Mouse (Mus musculus) heart, postnatal 25 days (tissue): ENCODE results near the gene Ptprg. TPM values are rescaled to one million over a fixed set of nuclear protein-coding genes. Genes with fewer than 3 reads are reported as not detected.

Experiments
- DNase-seq: peaks from one replicate; pipeline ENCODE4 v3.0.0; 2022; ENCODE audit warnings: low spot score
- intact Hi-C: fragments of 180-260 bp; cut with DNase I; formaldehyde crosslinking; loops from one replicate; pipeline ENCODE4 v1.15.1; 2025
- total RNA-seq, 2 experiments: library from RNA; stranded (reverse); gene quantifications; 2 replicates each; pipeline ENCODE4 v1.2.3; 2021

The Ptprg gene
- total RNA-seq, 2 experiments from 2014 or later, result 58.0 to 62.3 TPM

DNA sequence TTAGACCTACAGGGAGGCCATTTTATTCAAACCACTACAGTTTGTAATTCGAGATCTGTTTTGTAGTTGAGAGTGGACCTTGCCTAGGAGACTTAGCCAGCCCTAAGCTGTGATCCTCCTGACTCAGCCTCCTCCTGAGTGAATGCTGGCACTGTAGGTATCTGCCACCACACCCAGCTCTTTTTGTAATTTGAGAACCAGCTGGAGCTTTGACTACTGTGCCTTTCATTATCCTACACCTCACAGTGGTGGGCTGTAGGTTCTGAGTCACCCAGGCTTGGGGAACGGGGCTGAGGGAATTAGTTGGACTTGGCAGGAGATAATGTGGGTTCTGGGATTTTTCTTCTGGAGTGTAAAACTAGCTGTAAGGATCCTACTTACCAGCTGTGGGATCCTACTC is 9.5 kb downstream of the Ptprg start:
- DNase-seq, result no peak

DNA sequence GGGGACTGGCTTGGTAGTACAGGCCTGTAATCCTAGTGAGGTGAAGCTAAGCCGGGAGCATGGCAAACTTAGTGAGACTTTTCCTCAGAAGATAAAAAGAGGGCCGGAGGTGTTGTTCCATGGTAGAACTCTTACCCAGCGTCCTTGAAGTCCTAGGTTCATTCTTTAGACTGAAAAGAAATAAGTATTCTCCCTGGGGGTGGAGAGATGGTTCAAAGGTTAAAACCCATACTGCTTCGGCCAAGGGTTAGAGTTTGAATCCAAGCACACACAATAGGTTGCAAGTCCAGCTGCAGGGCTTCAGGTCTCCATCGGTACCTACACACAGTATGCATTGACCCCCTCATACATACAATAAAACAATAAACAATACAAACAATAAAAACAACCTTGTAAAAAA is 10.3 kb downstream of the Ptprg start:
- no peak for DNase-seq
- intact Hi-C loops, result no loop called here

More for the DNA sequence above, 9.5 kb downstream of the Ptprg start:
- intact Hi-C loops, result no loop called here

DNA sequence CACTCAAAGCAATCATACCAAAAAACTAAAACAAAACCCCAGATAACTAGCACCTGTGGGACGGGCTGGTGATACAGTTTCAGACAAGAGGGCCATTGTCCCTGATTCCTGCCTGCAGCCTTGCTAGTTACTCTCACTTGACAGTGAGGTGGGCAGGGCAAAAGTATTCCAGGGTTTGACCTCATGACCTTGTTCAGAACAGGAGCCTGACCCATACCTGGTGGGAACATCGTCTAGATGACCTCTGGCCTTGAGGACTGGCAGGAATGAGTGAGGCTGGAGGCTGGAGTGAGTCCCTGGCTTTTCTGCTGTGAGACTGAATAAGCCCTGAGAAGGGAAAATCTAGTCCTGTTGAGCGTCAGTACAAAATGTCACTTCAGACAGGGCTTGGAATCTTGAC is 11.1 kb downstream of the Ptprg start:
- intact Hi-C loops, result no loop called here
- no peak for DNase-seq

DNA sequence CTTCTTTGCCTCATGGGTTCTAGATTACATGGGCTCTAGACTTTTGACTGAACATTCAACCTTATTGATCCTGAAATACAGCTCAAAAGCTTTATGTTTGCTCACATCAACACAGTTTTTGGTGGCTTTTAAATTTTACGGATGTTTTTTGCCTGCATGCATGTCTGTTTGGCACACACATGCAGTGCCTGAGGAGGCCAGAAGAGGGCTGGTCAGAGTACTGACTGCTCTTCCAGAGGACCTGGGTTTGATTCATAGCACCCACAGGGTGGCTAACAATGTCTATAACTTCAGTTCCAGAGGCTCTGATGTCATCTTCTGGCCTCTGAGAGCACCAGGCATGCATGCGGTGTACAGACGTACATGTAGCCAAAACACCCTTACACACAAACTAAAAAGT is 12.0 kb downstream of the Ptprg start:
- no peak for DNase-seq

DNA sequence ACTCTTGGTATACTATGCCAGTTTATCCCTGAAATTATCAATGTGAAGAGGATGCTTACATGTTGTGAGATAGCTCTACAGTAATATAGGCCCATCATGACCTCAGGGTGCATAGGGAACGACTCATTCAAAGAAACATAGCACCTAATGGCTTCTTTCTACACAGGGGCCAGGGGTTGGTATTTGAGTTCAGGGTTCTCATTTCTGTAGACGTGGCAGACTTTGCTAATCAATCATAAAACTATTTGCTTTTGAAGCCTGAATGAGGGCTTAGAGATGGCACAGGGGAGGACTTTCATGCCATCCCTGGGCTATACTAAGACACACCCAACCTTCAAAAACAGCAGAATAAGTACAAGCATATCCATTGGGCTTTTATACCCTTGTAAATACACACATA is 16.4 kb downstream of the Ptprg start:
- no peak for DNase-seq
- intact Hi-C loops, result no loop called here

More for the DNA sequence above, 12.0 kb downstream of the Ptprg start:
- intact Hi-C loops, result no loop called here

DNA sequence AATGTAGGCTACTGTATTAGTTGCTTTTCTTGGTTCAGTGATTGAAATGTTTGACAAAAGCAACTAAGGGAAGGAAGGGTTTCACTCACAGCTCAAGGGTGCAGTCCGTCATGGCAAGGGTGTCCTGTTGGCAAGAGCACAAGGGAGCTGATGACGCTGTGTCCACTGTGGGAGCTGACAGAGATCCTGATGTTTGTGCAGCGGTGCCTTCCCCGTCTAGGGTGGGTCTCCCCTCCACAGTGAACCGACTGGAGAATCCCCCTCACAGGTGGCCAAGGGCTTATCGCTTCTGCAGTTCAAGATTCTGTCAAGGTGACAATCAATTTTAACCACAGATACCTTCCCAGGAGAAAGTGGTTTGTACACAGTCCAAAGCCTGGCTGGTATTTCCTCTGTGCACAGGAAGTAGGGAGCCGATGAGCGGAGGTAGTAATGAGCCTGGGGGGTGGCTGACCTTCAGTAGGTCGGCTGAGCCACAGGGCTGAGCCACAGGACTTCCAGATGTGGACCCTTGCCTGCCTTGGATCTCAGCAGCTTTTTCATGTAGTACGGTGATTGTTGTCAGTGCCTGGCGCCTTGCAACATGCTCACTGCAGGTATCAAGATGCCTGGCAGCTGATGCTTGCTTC is 18.5 kb downstream of the Ptprg start:
- intact Hi-C loops, result no loop called here
- no peak for DNase-seq

DNA sequence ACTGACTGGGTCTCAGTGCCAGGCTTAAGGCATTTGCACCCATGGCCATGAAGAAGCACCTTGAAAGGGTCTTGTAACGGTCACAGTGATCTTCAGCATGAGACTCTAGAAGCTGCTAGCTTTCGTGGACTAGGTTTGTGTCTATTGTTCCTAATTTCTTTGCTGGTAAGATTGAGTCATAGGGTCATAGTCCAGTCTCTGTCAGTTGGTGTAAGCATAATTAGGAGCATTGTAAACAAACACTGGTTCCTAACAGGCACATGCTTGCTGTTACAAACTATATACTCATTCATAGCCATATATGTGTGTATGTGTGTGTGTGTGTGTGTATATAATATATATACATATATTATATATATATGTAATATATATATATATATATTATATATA is 19.1 kb downstream of the Ptprg start:
- DNase-seq, result no peak
- intact Hi-C loops, result no loop called here

DNA sequence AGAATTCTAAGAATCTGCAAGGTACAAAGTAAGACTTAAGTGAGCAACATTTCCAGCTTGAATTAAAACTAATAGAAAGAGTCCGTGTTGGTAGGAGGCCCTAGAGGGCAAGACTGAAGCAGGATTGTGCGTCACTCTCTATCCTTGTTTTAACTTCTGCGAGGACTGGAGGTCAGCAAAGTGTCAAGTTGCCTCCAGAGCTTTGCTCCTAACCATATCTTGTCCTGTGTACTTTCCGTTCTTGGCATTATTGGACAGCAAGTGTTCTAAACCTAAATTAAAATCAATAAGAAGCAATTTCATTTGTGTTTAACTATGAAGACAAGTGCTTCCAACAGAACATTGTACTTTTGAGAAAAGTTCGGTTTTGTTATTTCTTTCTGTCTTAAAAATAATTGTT is 20.4 kb downstream of the Ptprg start:
- intact Hi-C loops, result loop anchor here (2.0 kb wide), 1 partner anchor 13 kb away; no protein-coding TSS in a partner anchor
- no peak for DNase-seq

DNA sequence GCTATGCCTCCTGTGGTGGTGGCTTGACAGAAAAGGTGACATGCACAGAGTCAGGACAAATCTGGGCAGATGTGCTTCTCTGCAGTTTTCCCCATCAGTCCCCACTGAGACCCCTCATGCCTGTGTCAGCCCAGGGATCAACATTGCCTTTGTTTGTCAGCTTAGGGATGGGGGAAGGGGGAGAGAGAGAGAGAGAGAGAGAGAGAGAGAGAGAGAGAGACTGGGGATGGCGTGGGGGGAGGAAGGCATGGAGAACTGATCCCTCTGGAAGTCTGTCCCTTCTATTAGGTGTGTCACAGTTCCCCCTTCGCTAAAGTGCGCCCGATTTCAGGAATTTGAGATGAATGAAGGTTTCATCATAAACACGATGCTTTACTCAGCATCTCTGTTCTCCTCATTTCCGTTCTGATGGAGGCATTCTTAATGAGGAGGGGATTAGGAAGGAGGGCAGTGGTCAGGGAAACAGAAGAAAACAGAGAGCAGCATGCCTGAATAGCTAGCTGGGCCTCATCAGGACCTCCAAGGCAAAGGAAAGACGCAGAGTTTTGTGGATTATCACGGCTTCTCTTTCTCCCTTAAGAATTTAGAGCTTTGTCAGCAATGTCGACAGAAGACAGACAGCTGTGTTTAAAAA is 24.1 kb downstream of the Ptprg start:
- intact Hi-C loops, result loop anchor here (5.0 kb wide), 1 partner anchor 40 kb away; no protein-coding TSS in a partner anchor
- no peak for DNase-seq

DNA sequence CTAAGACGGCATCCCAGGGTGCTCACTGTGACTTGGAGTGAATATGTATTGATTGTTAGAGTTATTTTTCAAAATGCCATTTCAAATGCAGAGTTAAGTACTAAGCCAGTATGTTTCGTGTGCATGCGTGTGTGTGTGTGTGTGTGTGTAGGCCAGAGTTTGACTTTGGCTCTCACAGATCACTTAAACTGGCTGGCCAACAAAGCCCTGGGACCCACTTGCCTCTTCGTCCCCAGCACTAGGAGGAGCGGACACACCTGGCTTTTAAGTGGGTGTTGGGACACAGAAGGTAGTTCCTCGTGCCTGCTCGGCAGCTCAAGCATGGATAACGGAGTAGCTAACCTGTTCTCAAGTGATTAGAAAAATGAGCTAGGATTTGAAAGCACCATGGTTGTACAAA is 24.6 kb downstream of the Ptprg start:
- intact Hi-C loops, result loop anchor here (5.0 kb wide), 1 partner anchor 39 kb away; no protein-coding TSS in a partner anchor
- no peak for DNase-seq

DNA sequence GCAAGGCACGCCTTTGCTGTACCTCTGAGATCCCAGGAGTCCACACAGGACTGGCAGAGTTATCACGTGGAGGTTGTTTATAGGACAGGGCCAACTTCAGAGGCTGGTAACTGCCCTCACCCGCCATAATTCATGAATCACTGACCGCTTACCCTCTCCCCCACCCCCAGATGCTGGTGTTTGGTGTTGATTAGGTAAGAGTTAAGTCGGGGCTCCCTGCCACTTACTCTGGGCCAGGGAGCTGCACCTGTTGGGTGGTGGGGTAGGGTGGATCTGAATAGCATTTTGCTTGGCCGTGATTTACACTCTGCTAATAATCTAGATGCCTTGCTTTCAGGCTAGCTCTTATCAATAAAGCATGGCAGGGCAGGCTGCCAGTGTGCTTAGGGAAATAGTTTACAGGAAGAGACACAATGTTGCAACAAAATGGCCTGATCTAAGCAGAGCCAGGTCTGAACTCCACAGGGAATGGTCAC is 25.2 kb downstream of the Ptprg start:
- intact Hi-C loops, result loop anchor here (5.0 kb wide), 1 partner anchor 39 kb away; no protein-coding TSS in a partner anchor
- DNase-seq, result peak; percentile 12

DNA sequence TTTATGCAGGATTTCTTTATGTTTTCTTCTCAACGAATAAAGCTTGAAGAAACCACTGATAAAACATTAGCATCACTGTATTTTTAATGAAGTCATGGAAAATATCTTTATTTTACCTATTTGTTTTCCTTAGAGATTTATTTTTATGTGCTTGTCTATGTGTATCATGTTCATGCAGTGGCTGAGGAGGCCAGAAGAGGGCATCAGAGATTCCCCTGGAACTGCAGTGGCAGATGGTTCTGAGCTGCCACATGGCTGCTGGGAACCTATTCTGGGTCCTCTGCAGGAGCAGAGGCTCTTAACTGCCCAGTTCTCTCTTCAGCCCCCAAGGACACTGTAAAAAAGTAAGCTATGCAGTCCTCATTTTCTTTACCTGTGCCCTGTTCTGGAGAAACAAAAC is 26.6 kb downstream of the Ptprg start:
- DNase-seq, result no peak
- intact Hi-C loops, result loop anchor here (5.0 kb wide), 1 partner anchor 37 kb away; no protein-coding TSS in a partner anchor

DNA sequence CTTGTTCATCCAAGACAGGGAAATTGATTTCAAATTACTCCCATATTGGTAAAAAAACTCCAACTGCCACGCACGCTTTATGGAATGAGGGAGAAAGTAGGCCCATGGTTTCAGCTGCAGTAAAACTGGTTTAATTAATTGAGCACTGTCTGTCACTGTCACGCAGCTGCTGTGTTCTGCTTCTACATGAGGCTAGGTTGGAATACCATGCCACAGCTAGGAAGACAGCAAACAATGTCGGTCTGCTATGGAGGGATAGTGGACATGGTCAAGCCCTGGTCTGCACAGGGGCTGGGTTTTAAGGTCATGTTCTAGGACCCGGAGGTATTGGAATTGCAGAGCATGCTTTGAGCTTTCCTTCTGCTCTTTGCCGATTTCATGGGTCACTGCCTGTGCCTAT is 30.9 kb downstream of the Ptprg start:
- intact Hi-C loops, result no loop called here
- DNase-seq, result no peak

DNA sequence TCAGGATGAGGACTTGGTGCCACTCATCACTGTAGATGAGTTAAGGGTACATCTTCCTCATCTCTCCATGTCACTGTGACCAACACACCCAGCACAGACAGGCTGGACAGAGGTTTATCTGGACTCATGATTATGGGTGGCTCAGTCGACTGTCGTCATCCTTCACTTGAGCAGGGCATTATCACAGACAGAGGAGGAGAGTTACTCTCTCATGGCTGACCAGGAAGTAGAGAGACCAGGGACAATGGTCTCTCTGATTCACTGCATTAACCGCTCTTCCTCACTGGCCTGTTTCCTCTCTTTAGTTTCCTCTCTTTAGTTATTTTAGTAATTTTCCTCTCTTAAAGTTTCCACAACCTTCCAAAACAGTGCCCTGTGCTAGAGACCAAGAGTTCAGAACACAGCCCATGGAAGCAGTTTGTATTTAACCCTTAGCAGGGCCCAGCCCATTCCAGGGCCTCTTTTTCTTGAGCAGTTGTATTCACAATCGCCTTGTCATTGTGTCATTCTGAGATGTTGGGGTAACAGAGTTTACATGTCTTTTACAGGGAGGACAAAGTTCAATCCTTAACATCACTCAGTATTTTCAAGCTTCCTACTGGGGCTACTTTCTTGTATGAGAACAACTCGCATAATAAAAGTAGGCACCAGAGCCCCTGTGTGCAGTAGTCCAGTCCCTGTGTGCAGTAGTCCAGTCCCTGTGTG is 31.7 kb downstream of the Ptprg start:
- intact Hi-C loops, result no loop called here
- DNase-seq, result no peak

DNA sequence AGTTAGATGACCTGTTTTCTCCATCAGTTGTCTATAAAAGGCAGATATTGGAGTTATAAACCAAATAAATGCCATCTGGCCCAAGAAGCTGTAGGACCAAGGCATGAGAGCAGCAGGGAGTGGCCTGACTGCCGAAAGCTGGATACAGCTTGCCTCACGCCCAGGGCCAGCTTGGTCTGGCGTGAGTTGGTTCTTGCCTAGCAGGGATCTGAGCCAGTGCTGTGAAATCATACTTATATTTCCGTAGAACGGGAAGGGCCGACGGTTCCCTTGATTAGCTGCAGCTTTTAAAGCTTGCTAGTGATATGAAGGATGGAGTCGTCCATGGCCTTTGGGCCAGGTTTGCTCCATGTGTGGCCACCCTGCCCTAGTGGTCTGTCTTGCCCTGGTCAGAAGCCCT is 37.1 kb downstream of the Ptprg start:
- intact Hi-C loops, result no loop called here
- DNase-seq, result no peak

DNA sequence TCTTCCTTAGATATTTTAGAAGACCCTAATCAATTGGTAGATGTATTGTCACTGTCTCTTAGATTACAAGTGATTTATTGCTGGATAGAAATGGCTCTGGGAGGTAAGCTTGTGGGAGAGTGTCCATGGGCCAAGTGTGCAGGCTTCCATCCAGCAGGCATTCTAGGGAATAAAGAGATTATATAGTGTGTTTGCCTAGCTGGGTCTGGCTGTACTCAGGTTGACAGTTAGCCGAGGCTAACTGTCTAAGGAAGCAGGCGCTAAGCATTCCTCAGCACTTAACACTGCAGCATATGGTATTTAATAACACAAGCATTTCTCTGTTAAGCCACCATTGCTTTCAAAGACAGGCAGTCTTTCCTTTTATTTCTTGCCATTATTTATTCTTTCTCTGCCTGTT is 39.3 kb downstream of the Ptprg start:
- DNase-seq, result no peak
- intact Hi-C loops, result no loop called here

DNA sequence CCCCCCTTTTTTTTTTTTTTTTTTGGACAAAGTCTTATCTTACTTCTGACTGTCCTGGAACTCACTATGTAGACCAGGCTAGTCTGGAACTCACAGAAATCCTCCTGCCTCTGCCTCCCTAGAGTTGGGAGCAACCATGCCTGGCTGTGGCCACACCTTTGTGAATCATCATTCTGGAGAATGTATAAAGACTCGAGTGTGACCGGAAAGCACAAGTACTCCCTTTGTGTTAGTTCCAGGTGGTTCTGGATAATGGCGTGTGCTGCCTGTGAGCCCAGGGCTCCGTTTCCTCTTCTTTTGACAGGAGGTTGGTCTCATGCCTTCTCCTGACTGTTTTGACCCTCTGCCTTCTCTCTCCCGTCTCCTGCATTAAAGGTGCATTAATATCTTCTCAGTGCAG is 41.0 kb downstream of the Ptprg start:
- no peak for DNase-seq
- intact Hi-C loops, result no loop called here

DNA sequence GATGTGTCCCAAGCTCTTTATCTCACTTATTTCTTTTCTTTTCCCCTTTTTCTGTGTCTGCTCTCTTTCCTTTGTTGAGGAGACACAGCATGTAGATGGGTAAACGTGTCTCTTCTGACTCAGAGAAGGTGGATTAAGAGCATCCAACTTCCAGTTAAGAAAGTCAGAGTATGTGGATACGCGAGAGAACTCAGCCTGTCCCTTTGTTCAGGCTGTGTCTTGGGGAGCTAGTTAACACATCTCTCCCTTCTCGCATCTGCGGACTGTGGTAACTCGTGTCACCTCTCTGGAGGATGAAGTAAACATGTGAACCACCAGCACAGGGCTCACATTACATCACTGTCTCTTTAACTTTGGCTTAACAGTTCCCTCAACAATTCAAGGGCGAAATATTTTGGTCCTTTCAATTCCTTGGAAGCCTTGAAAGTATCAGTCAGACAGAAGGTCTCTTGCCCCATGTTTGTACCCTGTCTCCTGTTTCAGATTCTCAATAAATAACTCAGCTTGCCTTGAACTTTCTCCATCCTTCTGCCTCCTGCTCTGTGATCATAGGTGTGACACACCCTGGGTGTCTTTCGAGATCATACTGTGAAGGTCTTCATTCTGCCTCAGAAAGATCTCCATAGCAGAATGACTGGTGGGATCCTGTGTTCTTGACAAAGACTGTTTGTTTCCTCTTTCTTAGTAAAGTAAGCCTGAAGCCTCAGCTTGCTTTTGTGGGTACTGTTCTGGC is 51.0 kb downstream of the Ptprg start:
- intact Hi-C loops, result no loop called here
- DNase-seq, result no peak

DNA sequence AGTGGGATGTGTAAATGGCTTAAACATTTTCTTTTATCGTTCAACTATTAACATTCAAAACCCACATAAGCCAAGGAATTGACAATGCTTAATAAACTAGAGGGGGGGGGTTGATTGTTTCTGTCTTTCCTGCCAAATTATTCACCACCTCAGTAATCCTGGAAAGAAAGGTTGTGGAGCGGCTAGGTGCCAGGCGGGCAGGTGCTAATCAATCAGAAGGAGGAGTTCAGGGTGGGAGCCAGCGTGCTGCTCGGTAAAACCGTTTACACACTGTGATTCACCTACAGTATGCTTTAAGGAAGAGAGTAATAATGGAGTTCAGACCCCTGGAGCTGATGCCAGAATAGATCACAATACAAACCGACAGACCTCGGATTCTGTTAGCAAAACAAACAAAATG is 55.0 kb downstream of the Ptprg start:
- no peak for DNase-seq
- intact Hi-C loops, result no loop called here

DNA sequence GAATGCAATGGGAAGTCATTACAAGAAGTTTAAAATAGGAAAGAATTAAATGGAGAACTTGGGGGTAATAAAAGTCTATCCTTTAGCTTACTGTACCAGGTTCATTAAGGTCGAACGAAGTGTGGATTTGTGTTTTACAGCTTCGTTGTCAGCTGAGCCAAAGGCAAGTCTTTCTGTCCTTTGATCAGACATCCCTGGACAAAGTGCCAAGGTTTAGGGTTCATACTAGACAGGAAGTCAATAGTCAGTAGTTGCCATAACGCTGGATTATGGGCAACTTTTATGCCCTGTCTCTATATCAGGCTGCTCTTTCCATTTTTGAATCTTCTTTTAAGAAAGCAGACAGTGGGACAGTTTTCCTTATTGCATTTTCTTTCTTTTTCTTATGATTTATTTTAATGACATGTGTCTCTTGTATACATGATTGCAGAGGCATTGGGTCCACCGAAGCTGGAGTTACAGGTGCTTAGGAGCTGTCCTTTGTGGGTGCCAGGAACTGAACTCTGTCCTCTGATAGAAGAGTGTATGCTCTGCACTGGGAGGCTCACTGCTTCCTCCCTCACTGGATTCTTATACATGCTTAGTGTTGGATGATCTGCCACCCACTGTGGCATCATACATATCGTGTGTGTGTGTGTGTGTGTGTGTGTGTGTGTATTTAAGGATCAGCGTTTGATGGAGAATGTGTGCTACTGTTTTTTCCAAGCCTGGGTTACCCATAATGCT is 56.7 kb downstream of the Ptprg start:
- intact Hi-C loops, result no loop called here
- DNase-seq, result no peak
